Mouse (Mus musculus): Measurements from ENCODE around the gene 2610528J11Rik. TPM values are rescaled to one million over a fixed set of nuclear protein-coding genes. Genes with fewer than 3 reads are reported as not detected.
"Not testable (repeated sequence)": the region's sequence is repeated elsewhere in the genome, so short reads cannot be mapped to it uniquely, and the experiment has no call there.

Gene 2610528J11Rik
- polyA plus RNA-seq (2015; fragmentation: Nextera tagmentation; extraction: Ambion mirVana) = not detected in 2 replicates

DNA sequence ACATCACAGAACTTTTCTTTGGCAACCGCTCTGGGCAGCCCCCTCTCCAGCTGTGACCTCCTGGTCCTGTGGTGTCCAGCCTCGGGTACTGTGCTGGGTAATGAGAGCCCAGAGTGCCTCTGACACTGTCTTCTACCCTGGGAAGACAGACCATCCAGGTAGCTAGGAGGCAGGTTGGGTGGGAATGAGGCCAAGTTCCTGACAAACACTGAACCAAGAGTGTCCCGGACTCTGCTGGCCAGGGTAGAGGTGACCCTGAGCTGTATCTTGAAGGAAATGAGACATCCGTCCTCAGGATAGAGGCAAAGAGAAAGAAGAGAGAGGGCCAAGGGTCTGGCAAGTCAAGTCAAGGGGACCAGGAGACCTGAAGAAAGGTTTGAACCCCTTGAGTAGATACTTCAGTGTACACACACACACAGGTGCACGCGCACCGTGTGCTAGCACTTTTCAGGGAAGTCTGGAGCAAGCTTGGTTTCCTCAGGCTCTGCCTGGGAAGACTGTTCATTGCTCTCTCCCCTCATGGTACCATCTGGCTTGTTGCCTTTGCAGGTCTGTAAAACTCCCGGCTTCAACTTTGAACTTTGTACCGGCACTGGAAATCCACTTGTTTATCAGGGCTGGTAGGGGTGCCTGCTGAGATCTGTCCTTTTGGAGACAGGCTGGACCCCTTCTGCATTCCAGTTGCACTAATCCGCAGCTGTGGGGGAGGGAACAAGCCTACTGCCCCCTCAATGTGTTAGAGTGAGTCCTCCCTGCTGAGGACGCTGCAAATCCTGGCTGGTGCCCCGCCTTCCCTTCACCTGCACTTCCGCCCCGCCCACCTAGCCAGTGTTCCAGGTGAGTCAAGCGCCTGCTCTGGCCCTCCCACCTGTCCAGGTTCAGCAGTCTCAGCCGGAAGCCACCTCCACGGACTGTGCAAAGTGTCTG lies at the start of gene 2610528J11Rik:
TSS of gene 2610528J11Rik (plus strand) at position 592 of the 927 bp plus-strand sequence.
- Histone ChIP-seq H3K4me3 (no peak within 1 kb of the TSS), H3K9ac (no peak within 1 kb of the TSS), H3K4me1 (replicated peaks) (no peaks in the 10 kb centered on the region), H3K4me2 (no peak within 1 kb of the TSS), H3K27me3 (no peaks in the 10 kb centered on the region), H3K36me3 (no peaks in the 10 kb centered on the region), H3K9me3 (no peaks in the 10 kb centered on the region), H3K27ac (replicated peaks) (no peak within 1 kb of the TSS)
- WGBS = 45% methylated on average over 17 of the region's 17 CpGs
- ATAC-seq (ENCODE audit: low FRiP score, low read depth) = no peak

DNA sequence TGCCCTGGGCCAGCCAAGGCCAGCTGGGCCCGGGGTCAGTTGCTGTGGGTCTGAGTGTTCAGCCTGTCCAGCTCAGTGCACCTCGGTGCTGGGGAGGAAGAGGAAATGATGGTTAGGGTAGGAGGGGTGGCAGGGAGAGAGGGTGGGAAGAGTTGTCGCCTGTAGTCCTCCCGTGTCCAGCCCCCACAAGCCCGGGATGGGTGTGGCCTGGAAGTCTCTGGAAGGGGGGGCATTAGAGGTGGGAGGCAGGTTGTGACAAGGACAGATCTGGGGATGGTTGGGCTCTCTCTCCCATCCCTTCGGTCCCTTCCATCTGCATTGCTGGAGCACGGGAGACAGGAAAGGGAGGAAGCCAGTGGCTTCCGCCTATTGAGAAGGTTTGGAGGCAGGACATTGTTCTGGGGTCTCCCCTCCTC lies 37.1 kb upstream of the 2610528J11Rik start, which contains the start of gene Tie1:
TSS of gene Tie1 (minus strand) at position 345 of the 416 bp plus-strand sequence.
- Histone ChIP-seq H3K4me3 (no peak within 1 kb of the TSS), H3K4me2 (no peak within 1 kb of the TSS), H3K4me1 (replicated peaks) (no peaks in the 10 kb centered on the region), H3K36me3 (no peaks in the 10 kb centered on the region), H3K27me3 (no peaks in the 10 kb centered on the region), H3K9me3 (no peaks in the 10 kb centered on the region), H3K27ac (replicated peaks) (no peak within 1 kb of the TSS), H3K9ac (no peak within 1 kb of the TSS)
- 0 out of 2 replicates have a peak, but pooled peaks have one; percentile 19 for ATAC-seq (ENCODE audit: low FRiP score, low read depth)
- WGBS = 81% methylated on average over 8 of the region's 8 CpGs

DNA sequence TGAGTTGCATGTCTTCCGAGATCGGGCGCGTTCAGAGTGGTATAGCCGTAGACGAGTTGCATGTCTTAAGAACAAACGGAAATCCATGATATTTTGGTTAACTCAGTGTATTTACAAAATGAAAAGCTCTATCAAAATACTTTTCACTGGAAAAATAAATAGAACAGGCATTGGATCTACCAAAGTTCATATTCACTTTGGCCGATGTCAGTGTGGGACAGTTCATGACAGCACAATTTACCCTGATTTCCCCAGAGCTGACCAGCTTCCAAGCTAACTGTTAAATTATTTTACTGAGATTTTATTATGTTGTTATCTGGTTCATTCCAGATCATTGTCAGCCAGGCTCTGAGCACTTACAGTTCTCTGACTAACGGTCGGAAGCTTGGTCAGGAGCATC lies 36.3 kb upstream of the 2610528J11Rik start:
- H3K4me3 ChIP-seq = no peak overlapping the region
- ATAC-seq (ENCODE audit: low FRiP score, low read depth) = no peak
- no peak overlapping the region for H3K4me2 ChIP-seq
- H3K9me3 ChIP-seq = no peaks in the 10 kb centered on the region
- no peaks in the 10 kb centered on the region for H3K4me1 ChIP-seq (replicated peaks)
- WGBS = 92% methylated on average over 10 of the region's 10 CpGs
- no peak overlapping the region for H3K27ac ChIP-seq (replicated peaks)
- no peaks in the 10 kb centered on the region for H3K36me3 ChIP-seq
- no peak overlapping the region for H3K9ac ChIP-seq
- H3K27me3 ChIP-seq = no peaks in the 10 kb centered on the region

DNA sequence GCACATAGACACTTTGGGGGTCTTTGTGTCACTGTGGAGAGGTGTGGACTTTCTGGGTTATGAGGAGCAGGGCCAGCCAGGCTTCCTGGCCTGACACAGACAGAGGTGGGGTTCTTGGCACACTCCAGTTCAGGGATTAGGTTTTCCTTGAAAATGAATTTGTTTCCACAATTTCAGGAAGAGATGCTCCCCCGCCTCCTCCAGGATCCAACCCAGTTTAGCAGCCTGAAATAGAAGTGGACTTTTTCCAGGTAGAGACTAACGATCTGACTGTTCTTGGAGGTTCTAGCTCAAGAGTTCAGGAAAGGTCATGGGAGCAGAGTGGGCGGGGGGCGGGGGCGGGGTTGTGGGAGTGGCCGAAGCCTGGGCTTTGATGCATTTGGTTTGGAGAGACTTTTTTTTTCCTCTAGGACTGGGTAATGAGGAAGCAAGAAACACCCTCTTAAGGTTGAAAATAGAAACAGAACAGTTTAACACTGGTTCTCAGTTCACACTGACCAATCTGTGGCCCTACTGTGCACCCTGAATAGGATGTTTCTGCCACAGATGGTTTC lies 26.6 kb upstream of the 2610528J11Rik start:
- H3K27ac ChIP-seq (replicated peaks) = no peak overlapping the region
- H3K4me1 ChIP-seq (replicated peaks) = no peaks in the 10 kb centered on the region
- no peaks in the 10 kb centered on the region for H3K9me3 ChIP-seq
- no peak overlapping the region for H3K4me2 ChIP-seq
- H3K4me3 ChIP-seq = no peak overlapping the region
- 51% methylated on average over 6 of the region's 6 CpGs for WGBS
- ATAC-seq (ENCODE audit: low FRiP score, low read depth) = no peak
- H3K27me3 ChIP-seq = no peaks in the 10 kb centered on the region
- no peak overlapping the region for H3K9ac ChIP-seq
- no peaks in the 10 kb centered on the region for H3K36me3 ChIP-seq

DNA sequence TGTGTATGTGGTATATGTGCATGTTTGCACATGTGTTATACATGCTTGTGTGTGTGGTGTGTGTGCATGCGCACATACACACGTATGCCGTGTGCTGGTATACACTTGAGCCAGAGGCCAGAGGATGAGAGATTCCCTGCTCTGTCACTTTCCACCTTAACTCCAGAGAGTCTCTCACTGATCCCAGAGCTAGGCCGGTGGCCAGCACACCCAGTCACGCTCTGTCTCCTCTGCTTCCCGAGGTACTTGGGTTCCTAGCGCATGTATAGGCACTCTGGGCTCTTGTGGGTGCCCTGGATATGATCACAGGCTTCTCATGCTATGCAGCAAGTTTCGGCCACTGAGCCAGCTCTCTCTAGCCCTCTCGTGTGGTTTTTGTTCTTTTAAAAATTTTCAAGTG lies 26.0 kb upstream of the 2610528J11Rik start:
- Histone ChIP-seq H3K27me3 (no peaks in the 10 kb centered on the region), H3K9me3 (no peaks in the 10 kb centered on the region), H3K9ac (no peak overlapping the region), H3K4me2 (no peak overlapping the region), H3K4me3 (no peak overlapping the region), H3K27ac (replicated peaks) (no peak overlapping the region), H3K4me1 (replicated peaks) (no peaks in the 10 kb centered on the region), H3K36me3 (no peaks in the 10 kb centered on the region)
- 67% methylated on average over 9 of the region's 9 CpGs for WGBS
- no peak for ATAC-seq (ENCODE audit: low FRiP score, low read depth)

DNA sequence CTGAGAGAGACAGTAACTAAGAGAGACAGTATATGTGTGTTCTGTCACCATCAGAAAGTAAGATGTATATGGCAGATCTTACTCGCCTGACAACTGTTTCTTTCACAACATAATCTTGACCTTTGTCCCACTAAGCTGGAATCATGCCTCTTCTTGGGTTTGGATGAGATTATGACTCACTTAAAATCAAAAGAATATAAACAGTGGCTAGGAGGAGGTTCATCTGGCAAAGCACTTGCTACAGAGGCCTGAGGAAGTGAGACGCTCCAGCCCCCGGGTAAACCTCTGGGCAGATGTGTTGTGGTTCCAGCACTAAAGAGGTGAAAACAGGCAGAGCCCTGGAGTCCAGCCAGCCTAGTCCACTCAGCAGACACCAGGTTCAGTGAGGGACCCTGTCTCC lies 21.2 kb upstream of the 2610528J11Rik start:
- Histone ChIP-seq H3K4me2 (no peak overlapping the region), H3K4me1 (replicated peaks) (no peaks in the 10 kb centered on the region), H3K27me3 (no peaks in the 10 kb centered on the region), H3K36me3 (no peaks in the 10 kb centered on the region), H3K9me3 (no peaks in the 10 kb centered on the region), H3K9ac (no peak overlapping the region), H3K27ac (replicated peaks) (no peak overlapping the region), H3K4me3 (no peak overlapping the region)
- whole genome bisulfite sequencing = 80% methylated on average over 3 of the region's 3 CpGs
- no peak for ATAC-seq (ENCODE audit: low FRiP score, low read depth)

DNA sequence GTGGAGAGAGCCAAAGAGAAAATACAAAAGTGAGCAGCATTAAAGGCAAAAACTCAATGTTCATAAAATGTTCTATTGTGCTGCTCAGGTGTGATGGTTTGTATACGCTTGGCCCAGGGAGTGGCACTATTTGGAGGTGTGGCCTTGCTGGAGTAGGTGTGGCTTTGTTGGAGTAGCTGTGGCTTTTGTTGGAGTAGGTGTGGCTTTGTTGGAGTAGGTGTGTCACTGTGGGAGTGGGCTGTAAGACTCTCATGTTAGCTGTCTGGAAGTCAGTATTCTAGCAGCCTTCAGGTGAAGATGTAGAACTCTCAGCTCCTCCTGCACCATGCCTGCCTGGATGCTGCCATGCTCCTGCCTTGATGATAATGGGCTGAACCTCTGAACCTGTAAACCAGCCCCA lies 19.6 kb upstream of the 2610528J11Rik start:
- H3K4me2 ChIP-seq; H3K4me1 ChIP-seq (replicated peaks); H3K9ac ChIP-seq; H3K27me3 ChIP-seq; ATAC-seq (ENCODE audit: low FRiP score, low read depth); H3K4me3 ChIP-seq; H3K9me3 ChIP-seq; H3K36me3 ChIP-seq; H3K27ac ChIP-seq (replicated peaks): not testable (repeated sequence)
- WGBS = 86% methylated on average over 1 of the region's 1 CpGs

DNA sequence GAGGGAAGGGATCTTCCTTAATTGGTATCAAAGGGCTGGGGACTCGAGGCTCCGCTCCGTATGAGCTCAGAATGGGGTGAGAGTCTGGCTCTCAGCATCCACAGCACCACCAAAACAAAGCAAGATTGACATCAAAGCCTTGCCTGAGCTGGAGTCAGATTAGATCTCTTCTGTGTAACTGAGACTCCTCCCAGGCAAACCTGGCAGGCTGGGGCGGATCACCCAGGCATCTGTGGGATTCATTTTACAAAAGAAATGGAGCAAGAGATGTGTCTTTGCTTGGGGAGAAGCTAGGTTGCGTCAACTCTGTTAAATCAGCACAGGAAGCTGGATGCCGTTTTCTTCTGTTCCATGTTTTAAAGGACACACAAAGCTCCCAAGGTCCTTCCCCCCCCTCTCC lies 17.7 kb upstream of the 2610528J11Rik start:
- no peaks in the 10 kb centered on the region for H3K36me3 ChIP-seq
- H3K4me1 ChIP-seq (replicated peaks) = no peaks in the 10 kb centered on the region
- no peaks in the 10 kb centered on the region for H3K9me3 ChIP-seq
- no peak overlapping the region for H3K9ac ChIP-seq
- H3K4me2 ChIP-seq = no peak overlapping the region
- H3K27ac ChIP-seq (replicated peaks) = no peak overlapping the region
- H3K4me3 ChIP-seq = no peak overlapping the region
- no peaks in the 10 kb centered on the region for H3K27me3 ChIP-seq
- no peak for ATAC-seq (ENCODE audit: low FRiP score, low read depth)
- 9% methylated on average over 6 of the region's 6 CpGs for WGBS

DNA sequence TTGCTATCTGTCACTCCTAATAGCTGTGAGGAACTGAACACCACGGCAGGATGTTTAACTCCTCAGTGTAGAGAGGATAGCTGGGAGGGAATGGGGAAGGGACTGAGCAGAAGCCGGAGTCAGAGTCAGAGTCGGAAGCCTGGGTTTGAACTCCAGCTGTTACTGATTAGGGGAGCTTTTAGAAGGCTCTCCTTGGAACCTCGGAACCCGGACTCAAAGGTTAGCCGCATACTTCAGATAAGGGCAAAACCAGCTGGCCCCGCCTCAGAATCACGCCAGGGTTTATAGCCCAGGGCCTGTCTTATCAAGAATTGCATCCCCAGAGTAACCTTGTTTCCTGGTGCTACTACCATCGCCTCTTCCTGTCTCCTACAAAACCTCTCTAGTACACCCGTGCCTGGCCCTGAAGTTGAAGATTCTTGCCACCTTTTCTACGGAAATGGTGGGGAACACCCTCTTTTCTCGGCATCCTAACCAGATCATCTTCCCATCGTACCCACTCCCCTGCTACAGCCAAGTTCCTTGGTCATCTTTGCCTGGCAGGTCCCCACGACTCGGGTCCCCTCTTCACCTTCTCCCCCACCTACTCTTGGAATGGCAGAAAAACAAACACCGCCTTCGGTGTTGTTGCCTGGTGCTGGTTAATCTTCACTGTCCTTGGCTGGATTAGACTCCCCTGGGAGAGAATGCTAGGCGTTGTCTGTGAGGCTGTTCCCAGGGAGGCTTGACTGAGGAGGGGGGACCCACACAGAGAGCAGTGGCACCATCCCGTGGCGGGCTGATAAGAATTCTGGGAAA lies 9.9 kb upstream of the 2610528J11Rik start:
- Histone ChIP-seq H3K9ac (no peak overlapping the region), H3K4me2 (no peak overlapping the region), H3K4me1 (replicated peaks) (0 out of 2 replicates have a peak, but pooled peaks cover 5% of the 10 kb centered on the region), H3K4me3 (no peak overlapping the region), H3K27me3 (no peaks in the 10 kb centered on the region), H3K27ac (replicated peaks) (no peak overlapping the region), H3K36me3 (no peaks in the 10 kb centered on the region), H3K9me3 (no peaks in the 10 kb centered on the region)
- 32% methylated on average over 20 of the region's 20 CpGs for WGBS
- no peak for ATAC-seq (ENCODE audit: low FRiP score, low read depth)

DNA sequence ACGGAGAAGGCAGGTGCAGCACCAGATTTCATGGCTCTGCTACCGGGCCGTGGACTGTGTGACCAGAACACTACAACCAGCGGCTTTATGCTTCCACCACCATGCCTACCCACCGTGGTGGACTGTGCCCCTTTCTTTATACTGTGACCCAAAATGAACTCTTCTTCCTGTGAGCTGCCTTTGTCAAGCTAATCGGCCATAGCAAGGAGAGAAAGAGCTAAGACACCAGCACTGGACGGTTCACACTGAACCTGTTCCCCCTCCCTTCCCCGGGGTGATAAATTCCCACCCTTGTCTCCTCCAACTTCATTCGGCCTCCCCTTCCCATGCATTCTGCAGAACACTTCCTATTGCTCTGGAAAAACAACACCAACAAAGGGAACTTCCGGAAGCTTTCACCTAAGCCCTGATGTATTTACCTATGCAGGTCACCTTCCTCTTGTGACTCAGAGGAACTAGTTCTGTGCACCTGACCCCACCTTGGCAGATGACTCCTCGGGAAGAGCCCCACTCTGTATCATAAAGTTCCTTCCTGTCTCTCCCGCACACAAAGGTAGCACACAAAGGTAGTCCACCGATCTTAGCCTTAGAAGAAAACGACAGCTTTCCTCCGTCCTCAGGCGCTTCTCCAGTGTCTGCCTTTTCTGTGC lies 9.2 kb upstream of the 2610528J11Rik start:
- no peak overlapping the region for H3K4me2 ChIP-seq
- no peak overlapping the region for H3K4me3 ChIP-seq
- 29% methylated on average over 16 of the region's 16 CpGs for WGBS
- no peak overlapping the region for H3K27ac ChIP-seq (replicated peaks)
- H3K27me3 ChIP-seq = no peaks in the 10 kb centered on the region
- no peak for ATAC-seq (ENCODE audit: low FRiP score, low read depth)
- H3K9me3 ChIP-seq = no peaks in the 10 kb centered on the region
- H3K4me1 ChIP-seq (replicated peaks) = 0 out of 2 replicates have a peak, but pooled peaks cover 5% of the 10 kb centered on the region
- no peak overlapping the region for H3K9ac ChIP-seq
- no peaks in the 10 kb centered on the region for H3K36me3 ChIP-seq

DNA sequence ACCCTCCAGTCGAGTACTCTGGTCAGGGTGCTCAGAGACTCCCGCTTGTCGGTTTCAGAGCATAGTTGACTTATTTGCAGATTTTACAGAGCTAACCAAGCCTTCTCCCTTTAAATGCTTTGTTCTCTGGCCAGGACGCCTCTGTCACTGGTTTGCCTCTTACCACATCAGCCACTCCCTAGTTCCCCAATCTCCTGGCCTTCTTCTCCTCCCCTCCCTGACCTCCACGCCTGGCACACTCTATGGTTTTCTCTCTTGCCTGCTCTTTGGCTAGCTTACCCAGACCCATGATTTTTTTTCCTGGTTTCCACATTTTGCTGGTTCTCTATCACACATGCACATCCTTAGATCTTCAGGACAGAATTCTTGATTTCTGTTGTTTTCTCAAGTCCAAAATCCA lies 8.6 kb upstream of the 2610528J11Rik start:
- ATAC-seq (ENCODE audit: low FRiP score, low read depth) = no peak
- no peaks in the 10 kb centered on the region for H3K9me3 ChIP-seq
- WGBS = 71% methylated on average over 5 of the region's 5 CpGs

More for the DNA sequence above, 8.6 kb upstream of the 2610528J11Rik start:
- H3K4me1 ChIP-seq (replicated peaks) = 0 out of 2 replicates have a peak, but pooled peaks cover 5% of the 10 kb centered on the region
- no peak overlapping the region for H3K4me2 ChIP-seq
- H3K27me3 ChIP-seq = no peaks in the 10 kb centered on the region
- H3K36me3 ChIP-seq = no peaks in the 10 kb centered on the region
- no peak overlapping the region for H3K27ac ChIP-seq (replicated peaks)
- no peak overlapping the region for H3K4me3 ChIP-seq
- H3K9ac ChIP-seq = no peak overlapping the region

Measured in hindbrain, embryonic 15.5 days (tissue).